Mouse (Mus musculus): Measurements from ENCODE around the gene Sema4b.
A peak's percentile ranks its signal among the peaks of the same experiment; 100 is the strongest.

Gene Sema4b

GRCm38 (mm10) chr7:80186531-80187296 is at the start of gene Sema4b:
Gene Sema4b, plus strand, starts transcription at chr7:80186841.
- peak; percentile 95 to 97 for DNase-seq

DNA sequence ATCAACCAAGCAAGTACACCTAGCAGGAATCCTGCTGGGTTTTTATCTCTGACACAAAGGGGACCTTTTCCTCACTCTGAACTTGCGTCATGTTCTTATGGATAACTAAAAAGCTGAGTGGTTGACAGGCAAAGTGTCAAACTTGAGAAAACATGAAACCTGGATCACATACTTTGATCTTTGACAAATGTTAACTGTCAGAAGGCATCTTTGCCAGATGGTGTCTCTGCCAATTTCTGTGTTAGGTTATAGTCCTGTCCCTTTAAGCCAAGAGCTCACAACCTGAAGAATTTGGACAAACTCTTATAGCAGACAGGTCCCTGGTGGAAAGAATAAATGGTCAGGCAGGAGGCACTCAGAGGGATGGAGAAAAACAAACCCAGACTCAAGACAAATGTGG is 48.3 kb upstream of the Sema4b start:
- no peak for DNase-seq

GRCm38 (mm10) chr7:80140815-80141214 is 45.8 kb upstream of the Sema4b start:
- DNase-seq = peak; percentile 80 to 82

GRCm38 (mm10) chr7:80143331-80144273 is 43.0 kb upstream of the Sema4b start:
- peak in 1 of 2 experiments; percentile 51 for DNase-seq

- no peak for DNase-seq
Observed at GRCm38 (mm10) chr7:80144695-80145094, 41.9 kb upstream of the Sema4b start.

GRCm38 (mm10) chr7:80146077-80146476 is 40.6 kb upstream of the Sema4b start:
- no peak for DNase-seq

DNA sequence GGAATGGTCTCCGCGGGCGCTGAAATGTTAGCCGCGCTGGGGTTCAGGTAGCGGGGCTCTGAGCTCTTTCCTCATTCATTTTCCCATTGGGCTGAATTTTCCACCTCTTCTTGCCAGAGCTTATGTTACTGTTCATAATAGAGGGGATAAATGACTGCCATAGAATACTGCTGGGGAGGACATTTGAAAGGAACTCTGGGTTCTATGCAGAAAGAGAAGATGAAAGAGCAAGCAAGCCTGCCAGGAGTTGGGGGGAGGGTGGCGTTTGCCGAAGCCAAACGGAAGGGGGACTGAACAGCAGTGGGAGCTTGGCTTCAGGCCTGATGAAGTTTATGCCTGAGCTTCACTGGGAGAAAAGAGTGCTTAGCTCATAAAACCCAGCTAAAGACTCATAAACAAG is 37.3 kb upstream of the Sema4b start:
- peak in 1 of 2 experiments; percentile 34 for DNase-seq

- peak in 1 of 2 experiments; percentile 30 for DNase-seq
Observed at GRCm38 (mm10) chr7:80152152-80152551, 34.5 kb upstream of the Sema4b start.

DNA sequence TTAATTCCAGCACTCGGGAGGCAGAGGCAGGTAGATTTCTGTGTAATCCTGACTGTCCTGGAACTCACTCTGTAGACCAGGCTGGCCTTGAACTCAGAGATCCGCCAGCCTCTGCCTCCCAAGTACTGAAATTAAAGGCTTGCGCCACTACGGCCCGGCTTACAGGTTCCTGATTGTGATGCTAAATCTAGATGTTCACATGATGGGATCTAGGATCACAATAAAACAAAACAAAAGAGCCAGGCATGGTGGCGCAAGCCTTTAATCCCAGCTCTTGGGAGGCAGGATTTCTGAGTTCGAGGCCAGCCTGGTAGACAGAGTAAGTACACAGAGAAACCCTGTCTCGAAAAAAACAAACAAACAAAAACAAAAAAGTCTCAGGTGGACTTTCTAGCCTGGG is 33.9 kb upstream of the Sema4b start:
- DNase-seq = no peak

GRCm38 (mm10) chr7:80154689-80155088 is 32.0 kb upstream of the Sema4b start:
- DNase-seq = no peak

GRCm38 (mm10) chr7:80156711-80157227 is 29.9 kb upstream of the Sema4b start:
- peak; percentile 80 to 92 for DNase-seq

DNA sequence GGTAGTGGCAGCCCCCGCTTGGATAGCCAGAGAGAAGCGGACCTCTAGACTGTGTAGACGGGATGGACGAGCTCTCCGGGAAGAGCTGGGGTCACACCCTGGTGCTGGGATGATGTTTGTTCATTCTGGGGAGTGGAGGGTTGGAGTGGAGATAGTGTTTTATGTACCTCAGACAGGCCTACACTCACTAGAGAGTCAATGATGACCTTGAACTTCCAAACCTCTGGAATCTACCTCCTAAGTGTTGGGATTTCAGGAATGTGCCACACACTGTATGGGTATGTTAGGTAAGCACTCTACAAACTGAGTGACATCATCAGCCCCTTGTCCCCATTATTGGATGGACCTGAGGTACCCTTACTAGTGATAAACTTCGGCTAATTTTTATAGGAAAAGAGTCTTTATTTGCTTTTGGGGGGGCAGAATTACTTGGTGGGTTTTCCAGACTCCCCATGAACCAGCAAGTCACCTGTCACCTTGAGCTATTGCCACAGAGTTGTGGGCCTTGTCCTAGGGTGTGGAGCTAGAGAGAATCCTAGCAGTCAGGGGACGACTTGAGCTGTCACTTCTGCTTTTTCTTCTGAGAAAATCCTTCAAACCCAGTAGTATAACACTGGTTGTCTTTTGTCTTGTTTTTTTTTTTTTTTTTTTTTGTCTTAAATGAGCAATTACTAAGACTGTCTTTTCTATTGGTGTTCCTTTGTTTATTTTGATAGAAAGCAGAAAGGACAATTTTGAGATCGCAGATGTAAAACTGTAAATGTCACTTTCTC is 28.0 kb upstream of the Sema4b start:
- DNase-seq = no peak

- DNase-seq = peak; percentile 77 to 91
Observed at GRCm38 (mm10) chr7:80160293-80160944, 26.2 kb upstream of the Sema4b start.

DNA sequence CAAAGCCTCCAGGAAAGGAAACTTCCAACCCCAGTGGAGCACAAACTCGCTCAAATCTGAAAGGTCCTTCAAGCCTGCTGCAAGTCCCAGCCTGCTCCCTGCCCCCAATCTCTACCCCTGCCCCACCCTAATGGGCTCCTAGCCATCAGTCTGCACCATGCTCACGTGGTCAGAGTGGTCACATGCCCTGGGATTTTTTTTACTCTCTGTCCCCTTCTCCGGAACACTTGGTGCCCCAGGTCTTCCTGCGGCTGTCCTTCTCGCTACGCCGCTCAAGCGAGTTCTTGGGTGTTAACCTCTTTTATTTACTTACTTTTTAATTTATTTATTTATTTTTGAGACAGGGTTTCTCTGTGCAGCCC is 25.7 kb upstream of the Sema4b start:
- DNase-seq = peak; percentile 92 to 96

- DNase-seq = no peak
Observed at GRCm38 (mm10) chr7:80165432-80165831, 21.2 kb upstream of the Sema4b start.

- DNase-seq = peak; percentile 60 to 93
Observed at GRCm38 (mm10) chr7:80166740-80167139, 19.9 kb upstream of the Sema4b start.

- no peak for DNase-seq
Observed at GRCm38 (mm10) chr7:80169847-80170246, 16.8 kb upstream of the Sema4b start.

GRCm38 (mm10) chr7:80171345-80171744 is 15.3 kb upstream of the Sema4b start:
- DNase-seq = peak; percentile 53 to 86

- DNase-seq = no peak
Observed at GRCm38 (mm10) chr7:80172069-80172956, 14.3 kb upstream of the Sema4b start.

DNA sequence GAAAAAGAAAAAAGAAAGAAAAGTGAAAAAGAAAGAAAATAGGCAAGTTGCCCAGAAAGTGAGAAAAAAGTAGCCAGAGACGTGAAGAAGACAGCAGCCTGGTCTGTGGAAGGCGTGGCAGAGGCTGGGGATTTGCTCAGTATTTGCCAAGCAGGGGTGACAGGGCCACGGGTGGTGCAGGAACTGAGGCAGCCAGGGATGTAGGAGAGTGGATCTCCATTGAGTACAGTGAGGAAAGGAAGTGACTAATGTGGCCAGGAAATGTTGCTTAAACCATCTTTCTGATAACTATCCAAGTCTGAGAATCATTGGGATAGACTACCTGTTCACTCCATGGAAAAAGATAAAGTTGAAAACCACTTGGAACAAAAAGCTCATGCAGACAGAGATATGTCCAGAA is 10.5 kb upstream of the Sema4b start:
- no peak for DNase-seq

GRCm38 (mm10) chr7:80177438-80177837 is 9.2 kb upstream of the Sema4b start:
- DNase-seq = no peak

Data from kidney, postnatal 25 days (tissue).